Mouse (Mus musculus) midbrain, embryonic 16.5 days (tissue): Measurements from ENCODE around the gene C2cd4d. TPM values are rescaled to one million over a fixed set of nuclear protein-coding genes. Genes with fewer than 3 reads are reported as not detected.

ENCODE experiments used
- ATAC-seq: fragments of 200-750 bp; cut with Nextera tagmentation; 2 replicates; pipeline ENCODE4 v1.8.0; 2017; ENCODE audit warnings: moderate TSS enrichment
- H3K27ac ChIP-seq: fragments of 300-500 bp; sonication (generic); 2 replicates; pipeline ENCODE4 v1.5.1; 2014; ENCODE audit warnings: mild to moderate bottlenecking, low read length, mixed read lengths
- H3K27me3 ChIP-seq: fragments of 300-500 bp; sonication (generic); 2 replicates; pipeline ENCODE4 v1.6.1; 2014; ENCODE audit warnings: low read depth, low read length, mixed read lengths; ENCODE audit not compliant: control insufficient read depth, insufficient read depth
- H3K36me3 ChIP-seq: fragments of 300-500 bp; sonication (generic); 2 replicates; pipeline ENCODE4 v1.6.1; 2014; ENCODE audit warnings: mild to moderate bottlenecking, low read length, moderate library complexity, mixed read lengths; ENCODE audit not compliant: control insufficient read depth, insufficient read depth
- H3K4me1 ChIP-seq: fragments of 300-500 bp; sonication (generic); 2 replicates; pipeline ENCODE4 v1.6.1; 2014; ENCODE audit warnings: mild to moderate bottlenecking, low read length, mixed read lengths; ENCODE audit not compliant: control insufficient read depth, insufficient read depth
- H3K4me2 ChIP-seq: fragments of 300-500 bp; sonication (generic); 2 replicates; pipeline ENCODE4 v1.6.1; 2014; ENCODE audit warnings: mild to moderate bottlenecking, low read length, mixed read lengths
- H3K4me3 ChIP-seq: fragments of 300-500 bp; sonication (generic); 2 replicates; pipeline ENCODE4 v1.5.1; 2014; ENCODE audit warnings: low read depth, mild to moderate bottlenecking, low read length, moderate library complexity, mixed read lengths
- H3K9ac ChIP-seq: fragments of 300-500 bp; sonication (generic); 2 replicates; pipeline ENCODE4 v1.6.1; 2014; ENCODE audit warnings: low read depth, low read length, mixed read lengths
- H3K9me3 ChIP-seq: fragments of 300-500 bp; sonication (generic); replicated peaks from 2 replicates; pipeline ENCODE4 v1.6.1; 2014; ENCODE audit warnings: mild to moderate bottlenecking, low read length, mixed read lengths; ENCODE audit not compliant: control insufficient read depth, poor library complexity, severe bottlenecking
- WGBS: fragments of 180-500 bp; shearing (Covaris S2); extraction: QIAGEN DNeasy Blood & Tissue Kit; methylation state at CpG from one replicate; pipeline ENCODE4 v1.1.7; 2014; 5-methylcytosine and 5-hydroxymethylcytosine counted together
- polyA plus RNA-seq: library from polyadenylated mRNA; unstranded; fragments of >200 nt; fragmentation: Nextera tagmentation; extraction: Ambion mirVana; gene quantifications from 2 replicates; pipeline ENCODE4 v1.2.1, GENCODE M21; 2015

The C2cd4d gene
- polyA plus RNA-seq, 1 experiment from 2014 or later, result 1.6 TPM

- Histone ChIP-seq H3K4me1 (peaks cover 14% of the 10 kb centered on the region), H3K9ac (peak within 1 kb of the TSS; percentile 82), H3K4me2 (peak within 1 kb of the TSS; percentile 95), H3K27ac (peak within 1 kb of the TSS; percentile 87), H3K4me3 (peak within 1 kb of the TSS; percentile 84), H3K27me3 (no peaks in the 10 kb centered on the region), H3K36me3 (no peaks in the 10 kb centered on the region), H3K9me3 (no peaks in the 10 kb centered on the region)
- peak; percentile 100 for ATAC-seq
- WGBS, result 3% methylated on average over 52 of the region's 52 CpGs
Measured at GRCm38 (mm10) chr3:94413031-94413679, 50.9 kb downstream of the C2cd4d start, which contains the start of gene Tdrkh. Gene Tdrkh (plus strand): TSS chr3:94413273.

Other genes starting within 250 kb of the C2cd4d start
- gene Gm10696, start 184.2 kb upstream of the C2cd4d start, polyA plus RNA-seq, result not detected in 2 replicates
- gene Gm5286, start 165.7 kb upstream of the C2cd4d start, polyA plus RNA-seq, result not detected in 2 replicates
- not detected in 2 replicates for gene Gm4778, start 98.4 kb upstream of the C2cd4d start, polyA plus RNA-seq
- 61.8 and 68.6 TPM in 2 replicates for gene Them4, start 52.3 kb upstream of the C2cd4d start, polyA plus RNA-seq
- not detected in 2 replicates for gene Them5, start 20.3 kb upstream of the C2cd4d start, polyA plus RNA-seq
- 0.49 and 0.62 TPM in 2 replicates for gene Rorc, start 10.4 kb downstream of the C2cd4d start, polyA plus RNA-seq
- 1.2 and 1.6 TPM in 2 replicates for gene Lingo4, start 36.1 kb downstream of the C2cd4d start, polyA plus RNA-seq
- 50.7 and 54.9 TPM in 2 replicates for gene Tdrkh, start 50.8 kb downstream of the C2cd4d start, polyA plus RNA-seq
- 55.1 and 56.5 TPM in 2 replicates for gene Mrpl9, start 80.9 kb downstream of the C2cd4d start, polyA plus RNA-seq
- gene Oaz3, start 81.5 kb downstream of the C2cd4d start, polyA plus RNA-seq, result 1.5 TPM in 2 replicates
- 261 and 296 TPM in 2 replicates for gene Celf3, start 115.9 kb downstream of the C2cd4d start, polyA plus RNA-seq
- 26.7 and 27.7 TPM in 2 replicates for gene Riiad1, start 117.9 kb downstream of the C2cd4d start, polyA plus RNA-seq
- gene Snx27, start 220.3 kb downstream of the C2cd4d start, polyA plus RNA-seq, result 91.3 and 94.1 TPM in 2 replicates